In the genomic region with DNA sequence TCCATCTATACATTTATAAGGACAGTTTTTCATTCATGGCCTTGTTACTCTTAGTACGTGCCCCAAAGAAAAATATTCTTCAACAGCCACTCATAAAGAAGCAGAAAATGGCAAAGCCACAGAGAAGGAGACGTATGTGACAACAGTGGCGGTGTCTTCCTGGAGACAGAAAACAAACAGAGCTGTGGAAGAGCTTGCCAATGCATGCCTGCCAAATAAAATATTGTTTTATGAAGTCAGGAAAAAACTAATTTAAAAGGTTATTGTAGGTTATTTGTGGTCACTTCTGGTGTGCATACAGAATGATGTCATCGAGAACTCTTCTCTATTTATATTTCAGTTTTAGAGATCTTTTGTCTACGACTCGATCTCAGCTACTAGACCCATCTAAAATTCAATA, we compare ENCODE assay signal across 17 mouse cellular contexts.
A peak's percentile ranks its signal among the peaks of the same experiment; 100 is the strongest.
DNase-seq lines count a peak whose midpoint lies in the region; ATAC-seq and TF ChIP-seq lines count a peak whose summit lies in the region.
"Had no signal": no experiment of that assay in that cellular context is flagged by ENCODE, and none has a peak within 500 bp of the region (broad histone marks: within the 10 kb centered on the region; RNA-seq: fewer than 3 reads in every experiment).

No protein-coding gene starts in this region.

- peaks cover 7% of the 10 kb centered on the region for H3K4me1 ChIP-seq in heart, adult 2 months (ENCODE audit: control insufficient read depth, insufficient read depth, low read length)
- peaks cover 3% of the 10 kb centered on the region for H3K4me1 ChIP-seq in lung, embryonic 14.5 days (ENCODE audit: insufficient read depth)
- no peaks in the 10 kb centered on the region for H3K4me1 ChIP-seq in heart, embryonic 16.5 days (ENCODE audit: control insufficient read depth, insufficient read depth, low read length)
- H3K4me1 ChIP-seq in thymus, adult 2 months (replicated peaks; ENCODE audit: control insufficient read depth, insufficient read depth, low read length), result no peaks in the 10 kb centered on the region
- H3K4me1 ChIP-seq: neural tube, embryonic 12.5 days had no signal

- no peaks in the 10 kb centered on the region for H3K9me3 ChIP-seq in lung, embryonic 14.5 days (ENCODE audit: low read depth, low read length)
- no peaks in the 10 kb centered on the region for H3K9me3 ChIP-seq in heart, embryonic 16.5 days (replicated peaks; ENCODE audit: control insufficient read depth, low read length)
- H3K9me3 ChIP-seq: hindbrain, embryonic 10.5 days; kidney, embryonic 15.5 days; neural tube, embryonic 12.5 days had no signal

- no peak overlapping the region for H3K9ac ChIP-seq in heart, adult 2 months (ENCODE audit: low read depth, low read length)
- no peak overlapping the region for H3K9ac ChIP-seq in lung, embryonic 14.5 days
- no peak overlapping the region for H3K9ac ChIP-seq in heart, embryonic 16.5 days (ENCODE audit: low read length)
- H3K9ac ChIP-seq: kidney, embryonic 15.5 days; neural tube, embryonic 12.5 days had no signal

- intact Hi-C loops in heart, adult 2 months (cut with DNase I), result loop anchor here (2.0 to 5.0 kb wide), 3 partner anchors 60 to 224 kb away; no protein-coding TSS in a partner anchor

- no peak for TF ChIP-seq CTCF in heart, adult 2 months (IDR thresholded peaks at IDR 0.05)
- TF ChIP-seq CTCF in lung, embryonic 14.5 days (IDR thresholded peaks at IDR 0.05; ENCODE audit: low read depth), result no peak
- no peak for TF ChIP-seq CTCF in thymus, adult 2 months (IDR thresholded peaks at IDR 0.05; ENCODE audit: borderline replicate concordance, control insufficient read depth, extremely low read depth, insufficient read depth, low read length, poor library complexity)

- H3K4me3 ChIP-seq in heart, adult 2 months, result no peak overlapping the region
- H3K4me3 ChIP-seq in lung, embryonic 14.5 days (ENCODE audit: low read depth, low read length), result no peak overlapping the region
- H3K4me3 ChIP-seq in heart, embryonic 16.5 days (ENCODE audit: low read length), result no peak overlapping the region
- H3K4me3 ChIP-seq in thymus, adult 2 months (ENCODE audit: control insufficient read depth, insufficient read depth, low read length), result no peak overlapping the region
- H3K4me3 ChIP-seq: hindbrain, embryonic 10.5 days; kidney, embryonic 15.5 days; neural tube, embryonic 12.5 days had no signal

- H3K79me2 ChIP-seq in heart, adult 2 months (replicated peaks; ENCODE audit: control insufficient read depth, insufficient read depth, low read length), result no peaks in the 10 kb centered on the region

- H3K4me2 ChIP-seq in lung, embryonic 14.5 days, result no peak overlapping the region
- no peak overlapping the region; the same call in 1 of the 2 replicates for H3K4me2 ChIP-seq in heart, embryonic 16.5 days (ENCODE audit: low read depth, low read length)
- H3K4me2 ChIP-seq: kidney, embryonic 15.5 days; liver, embryonic 11.5 days; neural tube, embryonic 12.5 days had no signal

- WGBS in heart, adult 2 months, result 31% methylated on average over 6 of the region's 6 CpGs
- WGBS in lung, embryonic 14.5 days, result 53% methylated on average over 6 of the region's 6 CpGs
- WGBS in heart, embryonic 16.5 days, result 49% methylated on average over 6 of the region's 6 CpGs
- WGBS in thymus, adult 2 months, result 76% methylated on average over 6 of the region's 6 CpGs

- no peak for ATAC-seq in lung, embryonic 14.5 days (ENCODE audit: insufficient read depth)
- no peak for ATAC-seq in heart, embryonic 16.5 days (replicated peaks; ENCODE audit: extremely low read depth, insufficient read depth, low FRiP score)
- ATAC-seq in cerebellum, adult (ENCODE audit: insufficient number of reproducible peaks, low FRiP score, low TSS enrichment), result no peak
- ATAC-seq: forebrain, embryonic 14.5 days had no signal

- peak in 1 of 2 experiments; percentile 57 for DNase-seq in heart, adult 2 months
- DNase-seq in heart, postnatal 4 days, result no peak
- DNase-seq in lung, embryonic 14.5 days, result peak; percentile 55
- no peak for DNase-seq in lung, adult 18-20 months
- peak; percentile 36 for DNase-seq in lung, postnatal 36 days
- DNase-seq in thymus, adult 2 months, result no peak
- DNase-seq: adrenal gland, adult 2 months; cerebellum, adult 9-10 months; right cerebral cortex, postnatal 4 days; thymus, adult 18-20 months had no signal

- TF ChIP-seq EP300 in heart, adult 2 months (IDR thresholded peaks at IDR 0.05; ENCODE audit: insufficient read depth, low read depth, low read length), result 0 out of 2 replicates have a peak, but pooled peaks have one; percentile 30

- H3K36me3 ChIP-seq in heart, adult 2 months (ENCODE audit: control insufficient read depth, insufficient read depth, low read length), result peaks cover 5% of the 10 kb centered on the region
- H3K36me3 ChIP-seq in lung, embryonic 14.5 days (ENCODE audit: insufficient read depth), result no peaks in the 10 kb centered on the region
- no peaks in the 10 kb centered on the region for H3K36me3 ChIP-seq in heart, embryonic 16.5 days (ENCODE audit: control insufficient read depth, insufficient read depth)
- H3K36me3 ChIP-seq in thymus, adult 2 months (ENCODE audit: control insufficient read depth, insufficient read depth, low read length), result no peaks in the 10 kb centered on the region
- H3K36me3 ChIP-seq: hindbrain, embryonic 10.5 days; kidney, embryonic 15.5 days; neural tube, embryonic 12.5 days had no signal

- H3K27me3 ChIP-seq in heart, adult 2 months (ENCODE audit: control insufficient read depth, insufficient read depth, low read length), result no peaks in the 10 kb centered on the region
- H3K27me3 ChIP-seq in lung, embryonic 14.5 days (ENCODE audit: insufficient read depth, low read length), result no peaks in the 10 kb centered on the region
- no peaks in the 10 kb centered on the region for H3K27me3 ChIP-seq in heart, embryonic 16.5 days (ENCODE audit: control insufficient read depth, insufficient read depth, low read length)
- H3K27me3 ChIP-seq in thymus, adult 2 months (ENCODE audit: control insufficient read depth, insufficient read depth, low read length), result no peaks in the 10 kb centered on the region
- H3K27me3 ChIP-seq: kidney, embryonic 15.5 days; neural tube, embryonic 12.5 days had no signal

- no peak for TF ChIP-seq POLR2A in heart, adult 2 months (IDR thresholded peaks at IDR 0.05; ENCODE audit: insufficient read depth, low read depth, low read length)
- no peak for TF ChIP-seq POLR2A in thymus, adult 2 months (IDR thresholded peaks at IDR 0.05; ENCODE audit: control insufficient read depth, extremely low read depth, insufficient read depth, low read length, poor library complexity)

- peak overlapping the region; percentile 82 for H3K27ac ChIP-seq in heart, adult 2 months
- peak overlapping the region; percentile 65; the same call in 1 of the 2 replicates for H3K27ac ChIP-seq in lung, embryonic 14.5 days (ENCODE audit: low read depth)
- H3K27ac ChIP-seq in heart, embryonic 16.5 days (ENCODE audit: low read length), result peak overlapping the region; percentile 39
- H3K27ac ChIP-seq in thymus, adult 2 months (ENCODE audit: control insufficient read depth, insufficient read depth, low read length), result no peak overlapping the region
- H3K27ac ChIP-seq: hindbrain, embryonic 10.5 days; kidney, embryonic 15.5 days; neural tube, embryonic 12.5 days had no signal

Comparison
In these comparisons a context has a peak if more than half of its experiments do, and no peak if none do; other contexts are left out.
1. DNase-seq: peak in lung, embryonic 14.5 days (single experiment) and lung, postnatal 36 days (single experiment); none in heart, postnatal 4 days (single experiment), lung, adult 18-20 months (0 of 2) and thymus, adult 2 months (single experiment).